Comparison of ENCODE assay signal across 18 mouse cellular contexts in genomic region chr4:128917756-128918155, GRCm38 (mm10). TPM values are rescaled to one million over a fixed set of nuclear protein-coding genes. Genes with fewer than 3 reads are reported as not detected.
DNase-seq lines count a peak whose midpoint lies in the region; ATAC-seq and TF ChIP-seq lines count a peak whose summit lies in the region.
"Had no signal": no experiment of that assay in that cellular context is flagged by ENCODE, and none has a peak within 500 bp of the region (broad histone marks: within the 10 kb centered on the region; RNA-seq: fewer than 3 reads in every experiment).

No protein-coding gene starts in this region.

- no peak overlapping the region for H3K4me3 ChIP-seq in heart, embryonic 12.5 days
- no peak overlapping the region for H3K4me3 ChIP-seq in heart, embryonic 10.5 days
- H3K4me3 ChIP-seq in lung, embryonic 16.5 days (ENCODE audit: low read length): no peak overlapping the region
- H3K4me3 ChIP-seq in cortical plate, adult 2 months (ENCODE audit: insufficient read depth, low read length): no peak overlapping the region
- H3K4me3 ChIP-seq: gastrocnemius, adult 2 months; layer of hippocampus, adult 2 months; limb, embryonic 15.5 days; liver, embryonic 15.5 days; megakaryocyte, embryonic 14.5 days; neural tube, embryonic 13.5 days had no signal

- H3K27me3 ChIP-seq in heart, embryonic 12.5 days (replicated peaks): peaks cover 15% of the 10 kb centered on the region; the same call in 1 of the 2 replicates
- H3K27me3 ChIP-seq in heart, embryonic 10.5 days (ENCODE audit: insufficient read depth, poor library complexity, severe bottlenecking): peaks cover 7% of the 10 kb centered on the region; the same call in 1 of the 2 replicates
- no peaks in the 10 kb centered on the region; the same call in 1 of the 2 replicates for H3K27me3 ChIP-seq in lung, embryonic 16.5 days (ENCODE audit: control insufficient read depth, insufficient read depth, low read depth, low read length)
- H3K27me3 ChIP-seq: limb, embryonic 15.5 days had no signal

- TF ChIP-seq POLR2A in cortical plate, adult 2 months (IDR thresholded peaks at IDR 0.05; ENCODE audit: extremely low read depth, insufficient read depth, low read length): no peak

- H3K27ac ChIP-seq in heart, embryonic 12.5 days (ENCODE audit: poor library complexity, severe bottlenecking): peak overlapping the region; percentile 23; the same call in 1 of the 2 replicates
- no peak overlapping the region for H3K27ac ChIP-seq in heart, embryonic 10.5 days
- H3K27ac ChIP-seq in lung, embryonic 16.5 days (ENCODE audit: low read length): peak overlapping the region; percentile 63
- 0 out of 2 replicates have a peak overlapping the region, but pooled peaks have one; percentile 66 for H3K27ac ChIP-seq in cortical plate, adult 2 months (ENCODE audit: insufficient read depth, low read length)
- H3K27ac ChIP-seq: gastrocnemius, adult 2 months; layer of hippocampus, adult 2 months; limb, embryonic 15.5 days; liver, embryonic 15.5 days; neural tube, embryonic 13.5 days had no signal

- no peak overlapping the region for H3K9ac ChIP-seq in heart, embryonic 12.5 days
- no peak overlapping the region for H3K9ac ChIP-seq in lung, embryonic 16.5 days (ENCODE audit: low read length)
- H3K9ac ChIP-seq: limb, embryonic 15.5 days; liver, embryonic 15.5 days; neural tube, embryonic 13.5 days had no signal

- DNase-seq in heart, embryonic 10.5 days (ENCODE audit: low spot score): no peak
- DNase-seq in lung, postnatal 14 days: no peak
- DNase-seq in lung, postnatal 36 days: peak; percentile 31
- DNase-seq in cerebellum, adult 11-12 months: no peak
- DNase-seq: gastrocnemius, adult 2 months; kidney, adult 2 months; kidney, postnatal 10 days; layer of hippocampus, postnatal 36 days; thymus, adult 18-20 months; thymus, postnatal 4 days had no signal

- TF ChIP-seq CTCF in cortical plate, adult 2 months (IDR thresholded peaks at IDR 0.05; ENCODE audit: extremely low read depth, insufficient read depth, low read length): no peak

- H3K36me3 ChIP-seq in heart, embryonic 12.5 days: no peaks in the 10 kb centered on the region
- H3K36me3 ChIP-seq in heart, embryonic 10.5 days: no peaks in the 10 kb centered on the region
- H3K36me3 ChIP-seq in lung, embryonic 16.5 days (ENCODE audit: control insufficient read depth, insufficient read depth, low read length): no peaks in the 10 kb centered on the region
- H3K36me3 ChIP-seq: limb, embryonic 15.5 days; liver, embryonic 15.5 days; neural tube, embryonic 13.5 days had no signal

- no peak for ATAC-seq in heart, embryonic 12.5 days (ENCODE audit: insufficient number of reproducible peaks, low FRiP score)
- ATAC-seq in lung, embryonic 16.5 days (ENCODE audit: low read depth): peak; percentile 49; the same call in 1 of the 2 replicates

- no peaks in the 10 kb centered on the region for H3K9me3 ChIP-seq in heart, embryonic 12.5 days (replicated peaks)
- H3K9me3 ChIP-seq in heart, embryonic 10.5 days: no peaks in the 10 kb centered on the region
- no peaks in the 10 kb centered on the region for H3K9me3 ChIP-seq in lung, embryonic 16.5 days (ENCODE audit: control insufficient read depth, low read length)
- H3K9me3 ChIP-seq: limb, embryonic 15.5 days; liver, embryonic 15.5 days; megakaryocyte, embryonic 14.5 days; neural tube, embryonic 13.5 days had no signal

- 81% methylated on average over 6 of the region's 6 CpGs for WGBS in heart, embryonic 12.5 days
- WGBS in heart, embryonic 10.5 days: 84% methylated on average over 6 of the region's 6 CpGs
- WGBS in lung, embryonic 16.5 days: 59% methylated on average over 6 of the region's 6 CpGs

- no peak overlapping the region for H3K4me2 ChIP-seq in heart, embryonic 12.5 days
- no peak overlapping the region for H3K4me2 ChIP-seq in lung, embryonic 16.5 days (ENCODE audit: low read depth, low read length)
- H3K4me2 ChIP-seq: limb, embryonic 15.5 days; liver, embryonic 15.5 days; neural tube, embryonic 13.5 days had no signal

- H3K4me1 ChIP-seq in heart, embryonic 12.5 days (replicated peaks): peaks cover 14% of the 10 kb centered on the region
- H3K4me1 ChIP-seq in heart, embryonic 10.5 days: peaks cover 13% of the 10 kb centered on the region; the same call in 1 of the 2 replicates
- H3K4me1 ChIP-seq in lung, embryonic 16.5 days (replicated peaks; ENCODE audit: control insufficient read depth, insufficient read depth, low read length): peaks cover 22% of the 10 kb centered on the region
- H3K4me1 ChIP-seq in cortical plate, adult 2 months (ENCODE audit: control insufficient read depth, insufficient read depth, low read length): no peaks in the 10 kb centered on the region
- H3K4me1 ChIP-seq: megakaryocyte, embryonic 14.5 days had no signal

RNA-seq across cellular contexts. Expression of gene Trim62, which starts 34.4 kb away (rescaled TPM):
- polyA plus RNA-seq in heart, embryonic 12.5 days (2016; fragmentation: Nextera tagmentation; extraction: Ambion mirVana): 5.0 and 6.1 TPM in 2 replicates
- polyA plus RNA-seq in heart, embryonic 10.5 days (2016; fragmentation: Nextera tagmentation; extraction: Ambion mirVana): 4.1 and 6.5 TPM in 2 replicates
- polyA plus RNA-seq in lung, embryonic 16.5 days (2015; fragmentation: Nextera tagmentation; extraction: Ambion mirVana): 3.7 and 3.9 TPM in 2 replicates
- polyA plus RNA-seq in cortical plate, adult 2 months (2012; rRNA removed): 10.7 and 11.2 TPM in 2 replicates

RNA-seq across cellular contexts. Expression of gene Azin2, which starts 44.5 kb away (rescaled TPM):
- 6.8 and 7.4 TPM in 2 replicates for polyA plus RNA-seq in heart, embryonic 12.5 days (2016; fragmentation: Nextera tagmentation; extraction: Ambion mirVana)
- polyA plus RNA-seq in heart, embryonic 10.5 days (2016; fragmentation: Nextera tagmentation; extraction: Ambion mirVana): 4.0 and 4.7 TPM in 2 replicates
- polyA plus RNA-seq in lung, embryonic 16.5 days (2015; fragmentation: Nextera tagmentation; extraction: Ambion mirVana): 18.7 and 23.2 TPM in 2 replicates
- polyA plus RNA-seq in cortical plate, adult 2 months (2012; rRNA removed): 46.0 and 51.4 TPM in 2 replicates
